Mouse (Mus musculus) common myeloid progenitor, adult 5-6 weeks (primary cell): Measurements from ENCODE around the gene Fam102a. TPM values are rescaled to one million over a fixed set of nuclear protein-coding genes. Genes with fewer than 3 reads are reported as not detected.

Source experiments
- ATAC-seq: replicated peaks from 2 replicates; pipeline ENCODE4 v1.8.0; 2016; ENCODE audit warnings: low read depth, mild to moderate bottlenecking, moderate TSS enrichment, inconsistent platforms; ENCODE audit not compliant: poor library complexity, severe bottlenecking
- total RNA-seq: library from RNA; stranded (forward); fragments of 200-1000, 187-1606 nt; gene quantifications from 2 replicates; pipeline ENCODE4 v1.2.3, GENCODE M21; 2017

The Fam102a gene
- total RNA-seq, 1 experiment from 2014 or later: 3.6 TPM

GRCm38 (mm10) chr2:32574901-32575585 is 39.9 kb downstream of the Fam102a start:
- peak; percentile 34 for ATAC-seq

DNA sequence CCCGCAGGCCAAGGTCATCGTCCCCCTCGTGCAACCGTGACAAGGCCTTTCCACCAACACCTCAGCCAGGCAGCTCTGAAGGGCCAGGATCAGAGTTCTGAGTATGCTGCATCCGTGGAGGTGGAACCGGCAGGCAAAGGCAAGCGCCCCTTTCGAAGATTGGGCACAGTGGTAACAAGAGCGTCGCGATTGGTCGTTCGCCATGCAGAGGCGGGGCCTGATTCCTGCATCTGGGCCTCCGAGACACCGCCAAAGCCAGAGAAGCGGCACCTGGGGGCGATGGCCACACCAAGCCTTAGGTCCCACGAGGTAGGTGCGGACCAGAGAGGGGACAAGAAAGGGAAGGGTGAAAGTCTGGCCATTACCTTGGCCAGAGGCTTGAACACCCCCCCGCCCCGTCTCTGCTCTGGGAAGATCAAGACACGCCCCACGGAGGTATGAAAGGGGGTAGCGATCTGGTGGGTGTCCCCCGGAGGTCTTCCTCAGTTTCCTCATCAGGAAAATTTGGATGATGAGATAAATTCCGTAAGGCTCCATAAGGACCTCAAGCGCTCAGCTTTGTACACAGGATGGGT is 40.5 kb downstream of the Fam102a start, which contains the start of gene 9430097D07Rik:
Gene 9430097D07Rik, minus strand, starts transcription at position 99 of the 575 bp plus-strand sequence.
- ATAC-seq: peak; percentile 27; the same call in 1 of the 2 replicates

DNA sequence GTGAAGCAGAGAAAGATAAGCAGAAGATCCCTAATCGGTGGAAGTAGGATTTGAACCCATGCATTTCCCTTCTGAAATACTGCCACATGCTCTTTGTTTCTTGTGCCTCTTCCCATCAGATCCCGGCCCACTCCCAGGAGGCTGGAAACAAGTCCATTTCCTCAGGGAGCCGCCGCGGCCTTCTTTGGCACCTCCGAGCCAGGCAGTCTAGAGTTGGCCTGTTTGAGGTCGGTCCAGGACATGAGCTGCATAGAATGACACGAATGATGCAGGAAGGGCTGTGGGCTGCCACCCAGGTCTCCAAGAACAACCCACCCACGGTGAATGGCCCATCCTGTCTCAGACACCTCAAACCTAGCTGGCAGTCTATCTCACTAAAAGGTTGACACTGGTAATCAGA is 41.4 kb downstream of the Fam102a start:
- ATAC-seq: no peak

DNA sequence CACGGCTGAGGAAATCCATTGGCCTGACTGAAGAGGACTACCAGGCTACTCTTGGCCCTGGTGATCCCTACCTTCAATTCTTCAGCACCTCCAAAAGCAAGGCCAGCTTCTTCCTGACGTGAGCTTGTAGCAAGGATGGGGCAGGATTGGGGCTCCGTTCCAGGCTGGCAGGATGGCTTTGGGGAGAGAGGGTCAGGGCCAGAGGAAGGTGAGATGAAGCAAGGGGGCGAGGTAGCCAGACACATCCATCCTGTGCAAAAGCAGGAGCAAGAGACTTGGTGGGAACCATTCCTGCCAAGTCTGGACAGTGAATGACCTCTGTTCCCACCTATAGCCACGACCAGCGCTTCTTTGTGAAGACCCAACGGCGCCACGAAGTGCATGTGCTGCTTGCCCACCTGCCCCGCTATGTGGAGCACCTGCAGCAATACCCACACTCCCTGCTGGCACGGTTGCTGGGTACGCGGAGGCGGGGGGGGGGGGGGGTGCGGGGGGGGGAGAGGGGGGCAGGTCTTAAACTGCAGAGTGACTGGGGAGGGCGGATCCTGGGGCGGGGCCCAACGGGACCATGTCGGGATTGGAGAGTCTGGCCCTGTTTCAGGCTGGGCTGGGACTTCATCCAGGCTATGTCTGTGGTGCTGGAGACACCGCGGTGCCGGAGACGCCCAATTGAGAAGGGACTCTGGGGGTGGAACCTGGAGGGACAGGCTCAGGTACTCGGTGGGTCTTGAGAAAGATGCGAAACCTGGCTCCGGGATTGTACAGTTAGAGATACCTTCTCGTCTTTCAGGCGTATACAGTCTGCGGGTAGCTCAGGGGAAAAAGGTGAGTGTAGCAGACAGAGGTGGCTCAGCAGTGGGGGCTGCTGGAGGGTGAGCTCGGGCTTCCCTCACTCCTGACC is 43.3 kb downstream of the Fam102a start:
- ATAC-seq: no peak

- 0 out of 2 replicates have a peak, but pooled peaks have one; percentile 17 for ATAC-seq
Observed at GRCm38 (mm10) chr2:32581450-32582095, 46.4 kb downstream of the Fam102a start.

GRCm38 (mm10) chr2:32582830-32583799 is 48.0 kb downstream of the Fam102a start:
- ATAC-seq: peak; percentile 75

DNA sequence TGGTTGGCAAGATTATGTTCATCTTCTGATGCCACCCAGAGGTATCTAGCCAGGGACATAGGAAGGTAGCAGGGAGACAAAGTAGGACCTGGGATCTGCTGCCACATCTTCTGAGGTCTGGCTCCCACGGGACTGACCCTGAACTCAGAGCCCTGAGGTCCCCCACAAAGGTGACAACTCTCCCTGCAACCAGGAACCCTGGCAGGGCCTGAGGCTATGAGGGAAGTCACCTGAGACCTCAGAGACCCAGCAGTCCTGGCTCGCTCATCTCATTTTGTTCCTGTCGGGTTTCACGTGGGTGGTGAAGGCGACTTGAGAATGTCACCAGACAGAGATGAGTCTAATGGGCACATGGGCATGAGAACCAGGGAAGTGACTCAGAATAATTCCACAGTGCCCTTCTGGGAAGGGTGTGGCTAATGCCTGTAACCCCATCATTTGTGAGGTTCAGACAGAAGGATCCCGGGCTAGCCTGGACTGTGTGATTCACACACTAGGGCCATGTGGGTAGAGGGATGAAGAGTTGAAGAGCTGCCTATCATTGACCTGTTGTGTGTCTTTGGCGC is 50.1 kb downstream of the Fam102a start:
- no peak for ATAC-seq

GRCm38 (mm10) chr2:32586871-32587351 is 51.8 kb downstream of the Fam102a start, which contains the start of gene St6galnac4:
St6galnac4 (plus strand) TSS chr2:32587095.
- peak; percentile 69 for ATAC-seq

GRCm38 (mm10) chr2:32587731-32588321 is 52.7 kb downstream of the Fam102a start:
- peak; percentile 42 for ATAC-seq

- no peak for ATAC-seq
Observed at GRCm38 (mm10) chr2:32589213-32589795, 54.2 kb downstream of the Fam102a start.

DNA sequence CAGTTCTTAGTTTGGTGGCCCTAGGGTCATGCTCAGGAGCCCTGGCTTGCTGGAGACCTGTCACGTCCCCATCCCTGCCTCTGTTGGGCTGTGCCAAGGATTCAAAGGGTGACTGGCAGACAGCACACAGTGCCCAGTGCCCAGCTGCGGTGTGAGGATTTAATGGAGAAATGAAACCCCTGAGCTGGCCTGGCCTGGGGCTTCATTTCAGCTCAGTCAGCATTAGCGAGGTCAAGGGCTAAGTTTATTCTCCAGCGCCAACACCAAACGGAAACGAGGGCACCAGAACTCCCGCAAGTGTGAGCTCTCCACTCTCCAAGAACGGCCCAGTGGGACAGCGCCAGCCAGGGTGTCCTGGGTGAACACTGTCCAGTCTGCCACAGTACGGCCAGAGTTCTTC is 55.1 kb downstream of the Fam102a start:
- ATAC-seq: no peak

DNA sequence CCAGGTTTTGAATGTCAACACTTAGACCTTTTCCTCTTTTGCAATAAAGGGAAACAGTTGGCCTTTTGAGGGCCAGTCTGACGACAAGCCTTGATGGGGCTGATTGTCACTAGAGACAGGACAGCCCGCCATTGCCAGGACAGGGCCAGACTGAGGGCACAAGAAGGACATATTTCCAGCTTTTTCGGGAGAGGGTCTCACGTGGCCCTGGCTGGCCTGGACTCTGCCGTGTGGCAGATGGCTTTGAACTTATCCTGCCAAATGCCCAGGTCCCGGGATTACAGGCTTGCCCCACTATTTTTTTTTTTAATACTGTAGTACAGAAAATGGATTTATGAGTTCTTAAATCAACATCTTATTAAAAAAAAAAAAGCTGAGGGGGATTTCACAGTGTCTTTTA is 56.1 kb downstream of the Fam102a start:
- ATAC-seq: no peak

- no peak for ATAC-seq
Observed at GRCm38 (mm10) chr2:32596725-32597124, 61.6 kb downstream of the Fam102a start.

DNA sequence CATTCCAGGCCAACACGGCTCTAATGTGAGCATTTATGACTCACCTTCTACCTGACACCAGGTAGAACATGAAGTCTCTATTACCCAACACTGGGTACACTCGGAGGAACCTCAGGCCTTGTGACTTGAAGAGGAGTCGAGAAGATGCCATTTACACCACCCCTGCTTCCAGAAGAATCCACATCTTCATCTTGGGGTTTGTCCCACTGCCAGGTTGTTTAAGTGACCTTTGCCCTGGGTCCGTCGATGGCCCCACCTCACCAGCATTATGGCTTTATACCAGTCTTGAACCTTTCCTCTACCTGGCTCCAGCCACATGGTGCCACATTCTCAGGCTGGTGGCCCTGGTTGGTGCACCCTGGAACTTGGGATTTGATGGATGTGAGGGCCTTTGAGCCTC is 62.1 kb downstream of the Fam102a start:
- ATAC-seq: no peak

- ATAC-seq: no peak
Observed at GRCm38 (mm10) chr2:32597699-32598098, 62.6 kb downstream of the Fam102a start.

DNA sequence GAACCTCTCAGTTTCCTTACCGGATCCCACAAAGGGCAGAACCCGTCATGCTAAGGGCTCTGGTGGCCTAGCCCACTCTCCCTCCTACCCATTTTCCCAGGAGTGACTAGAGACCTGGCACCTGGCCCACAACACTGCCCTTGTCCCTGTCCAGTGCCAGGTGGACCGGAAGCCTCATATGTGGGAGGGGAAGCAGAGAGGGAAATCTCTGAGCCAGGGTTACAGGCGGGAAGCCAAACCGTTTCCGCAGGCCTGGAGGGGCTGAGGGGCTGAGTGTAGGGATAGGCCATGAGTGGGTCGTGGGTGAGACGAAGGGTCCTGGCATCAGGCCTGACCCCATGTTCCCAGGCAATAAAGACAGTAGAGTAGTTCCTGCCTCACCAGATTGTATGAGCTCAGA is 63.4 kb downstream of the Fam102a start:
- no peak for ATAC-seq

DNA sequence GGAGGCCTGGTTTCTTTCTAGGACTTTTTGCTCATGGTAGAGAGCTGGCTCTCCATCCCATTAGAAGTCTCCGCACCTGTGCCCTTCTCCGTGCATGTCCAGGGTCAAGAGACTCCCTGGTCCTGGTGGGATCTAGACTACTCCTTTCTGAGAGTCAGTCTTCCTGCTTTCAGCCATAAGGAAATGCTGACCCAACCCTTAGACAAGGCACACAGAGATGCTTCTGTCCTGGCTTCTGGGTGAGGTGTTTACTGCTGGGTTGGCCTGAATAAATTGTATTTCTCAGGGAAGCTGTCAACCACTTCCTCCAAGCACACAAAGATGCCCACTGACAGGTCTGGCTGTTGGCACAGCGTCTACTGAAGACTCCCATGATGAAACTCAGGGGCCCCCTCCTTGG is 64.3 kb downstream of the Fam102a start, which contains the start of gene St6galnac6:
Gene St6galnac6, plus strand, starts transcription at position 301 of the 400 bp plus-strand sequence.
- no peak for ATAC-seq
